Mouse (Mus musculus): ENCODE results near the gene Trim15. TPM values are rescaled to one million over a fixed set of nuclear protein-coding genes. Genes with fewer than 3 reads are reported as not detected.

Trim15 gene
- polyA plus RNA-seq, 1 experiment: not detected

GRCm38 (mm10) chr17:36811871-36812270 lies 55.1 kb downstream of the Trim15 start, which contains the start of gene H2-M10.6:
Gene H2-M10.6 (plus strand): TSS chr17:36812171.
- no peak within 1 kb of the TSS for H3K4me2 ChIP-seq (ENCODE audit: low read depth)
- H3K79me2 ChIP-seq (ENCODE audit: control insufficient read depth, insufficient read depth): no peaks in the 10 kb centered on the region
- H3K36me3 ChIP-seq (ENCODE audit: control insufficient read depth, insufficient read depth): no peaks in the 10 kb centered on the region
- TF ChIP-seq MAX (IDR thresholded peaks at IDR 0.05; ENCODE audit: low read depth) (no peak), CEBPB (IDR thresholded peaks at IDR 0.05; ENCODE audit: insufficient read depth, poor library complexity, severe bottlenecking) (no peak), USF1 (IDR thresholded peaks at IDR 0.05; ENCODE audit: low read depth) (no peak), MYOD1 (IDR thresholded peaks at IDR 0.05; ENCODE audit: control insufficient read depth in 1 of 3, insufficient read length in 2 of 3, low read depth in 2 of 3) (no peak), POLR2AphosphoS2 (IDR thresholded peaks at IDR 0.05; ENCODE audit: insufficient read length, low read depth) (no peak), E2F4 (IDR thresholded peaks at IDR 0.05; ENCODE audit: insufficient read depth) (no peak), TCF12 (IDR thresholded peaks at IDR 0.05; ENCODE audit: insufficient read depth, poor library complexity, severe bottlenecking) (no peak), TCF3 (IDR thresholded peaks at IDR 0.05; ENCODE audit: insufficient read length, low read depth) (no peak), POLR2A (IDR thresholded peaks at IDR 0.05; ENCODE audit: insufficient read length, low read depth) (no peak), SRF (IDR thresholded peaks at IDR 0.05; ENCODE audit: control insufficient read depth, insufficient read length, low read depth) (no peak), REST (IDR thresholded peaks at IDR 0.05; ENCODE audit: insufficient read depth, insufficient read length) (no peak), MYOG (IDR thresholded peaks at IDR 0.05; ENCODE audit: control insufficient read depth in 1 of 3, insufficient read depth in 1 of 3, insufficient read length in 2 of 3, low read depth in 2 of 3) (no peak)
- H3K4me3 ChIP-seq: no peak within 1 kb of the TSS
- H3K27me3 ChIP-seq (ENCODE audit: control insufficient read depth, insufficient read depth, insufficient read length): peaks cover 3% of the 10 kb centered on the region
- no peak within 1 kb of the TSS for H3ac ChIP-seq (ENCODE audit: control insufficient read depth, insufficient read length)

Other genes with a start within 250 kb of the Trim15 start
- not detected for gene H2-M9, start 224.5 kb downstream of the Trim15 start, polyA plus RNA-seq (2012; fragmentation: generic; extraction: Trizol)
- gene H2-M1, start 195.0 kb downstream of the Trim15 start, polyA plus RNA-seq (2012; fragmentation: generic; extraction: Trizol): not detected
- not detected for gene H2-M10.5, start 94.3 kb downstream of the Trim15 start, polyA plus RNA-seq (2012; fragmentation: generic; extraction: Trizol)
- gene H2-M10.6, start 55.0 kb downstream of the Trim15 start, polyA plus RNA-seq (2012; fragmentation: generic; extraction: Trizol): not detected
- gene Trim26, start 30.1 kb downstream of the Trim15 start, polyA plus RNA-seq (2012; fragmentation: generic; extraction: Trizol): 17.1 TPM
- not detected for gene Trim10, start 2.4 kb upstream of the Trim15 start, polyA plus RNA-seq (2012; fragmentation: generic; extraction: Trizol)
- gene Trim40, start 22.9 kb upstream of the Trim15 start, polyA plus RNA-seq (2012; fragmentation: generic; extraction: Trizol): not detected
- not detected for gene Trim31, start 30.9 kb upstream of the Trim15 start, polyA plus RNA-seq (2012; fragmentation: generic; extraction: Trizol)
- 0.07 TPM for gene Rnf39, start 75.7 kb upstream of the Trim15 start, polyA plus RNA-seq (2012; fragmentation: generic; extraction: Trizol)
- gene Ppp1r11, start 84.5 kb upstream of the Trim15 start, polyA plus RNA-seq (2012; fragmentation: generic; extraction: Trizol): 153 TPM
- gene Znrd1, start 91.3 kb upstream of the Trim15 start, polyA plus RNA-seq (2012; fragmentation: generic; extraction: Trizol): 58.6 TPM
- 6.1 TPM for gene Znrd1as, start 91.4 kb upstream of the Trim15 start, polyA plus RNA-seq (2012; fragmentation: generic; extraction: Trizol)
- not detected for gene 2410137M14Rik, start 114.0 kb upstream of the Trim15 start, polyA plus RNA-seq (2012; fragmentation: generic; extraction: Trizol)
- gene H2-M5, start 122.3 kb upstream of the Trim15 start, polyA plus RNA-seq (2012; fragmentation: generic; extraction: Trizol): 0.07 TPM
- 14.2 TPM for gene Zfp57, start 134.0 kb upstream of the Trim15 start, polyA plus RNA-seq (2012; fragmentation: generic; extraction: Trizol)
- 0.04 TPM for gene Mog, start 156.2 kb upstream of the Trim15 start, polyA plus RNA-seq (2012; fragmentation: generic; extraction: Trizol)
- 15.9 TPM for gene Gabbr1, start 178.8 kb upstream of the Trim15 start, polyA plus RNA-seq (2012; fragmentation: generic; extraction: Trizol)
- not detected for gene Olfr90, start 221.3 kb upstream of the Trim15 start, polyA plus RNA-seq (2012; fragmentation: generic; extraction: Trizol)
- not detected for gene Olfr91, start 231.1 kb upstream of the Trim15 start, polyA plus RNA-seq (2012; fragmentation: generic; extraction: Trizol)